Mouse (Mus musculus) WW6 (cell line): Measurements from ENCODE around the gene Olfr390.

ENCODE experiments used
- DNase-seq: peaks from one replicate; pipeline ENCODE4 v3.0.0-alpha.2; 2013; ENCODE audit warnings: low read depth, low spot score

Gene Olfr390

GRCm38 (mm10) chr11:73782664-73783063, at the start of gene Olfr390:
Gene Olfr390 (plus strand): TSS chr11:73782964.
- DNase-seq: no peak

GRCm38 (mm10) chr11:73759115-73759514, 23.6 kb upstream of the Olfr390 start:
- no peak for DNase-seq

- DNase-seq: no peak
Observed at GRCm38 (mm10) chr11:73780613-73781012, 2.2 kb upstream of the Olfr390 start, which contains the start of gene Olfr389. Gene Olfr389 (minus strand): TSS chr11:73780713.

GRCm38 (mm10) chr11:73802952-73803351, 20.2 kb downstream of the Olfr390 start, which contains the start of gene Olfr391-ps:
Gene Olfr391-ps (minus strand): TSS chr11:73803052.
- DNase-seq: no peak

GRCm38 (mm10) chr11:73816949-73817348, 34.2 kb downstream of the Olfr390 start, which contains the start of gene Olfr392:
Gene Olfr392 (minus strand): TSS chr11:73817049.
- no peak for DNase-seq
